25 mouse cellular contexts compared by ENCODE assay signal in the genomic region with DNA sequence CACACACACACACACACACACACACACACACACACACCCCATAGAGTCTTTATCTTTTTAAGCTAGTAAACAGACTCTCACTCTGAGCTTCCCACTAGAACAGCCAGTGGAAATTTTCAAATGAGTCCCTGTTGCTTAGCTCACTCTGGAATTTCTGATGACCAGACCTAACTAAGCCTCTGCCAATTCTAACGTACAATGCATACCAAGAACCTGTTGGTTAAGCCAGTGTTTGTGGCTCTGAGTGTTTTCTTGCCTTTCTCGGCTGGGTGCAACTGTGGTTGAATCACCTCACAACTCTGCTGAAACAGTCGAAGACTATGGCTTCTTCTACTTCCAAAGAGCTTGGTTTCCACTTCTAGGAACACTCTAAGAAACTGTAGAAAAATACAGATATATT. TPM values are rescaled to one million over a fixed set of nuclear protein-coding genes. Genes with fewer than 3 reads are reported as not detected.
A peak's percentile ranks its signal among the peaks of the same experiment; 100 is the strongest.
DNase-seq lines count a peak whose midpoint lies in the region; TF ChIP-seq lines count a peak whose summit lies in the region.
"Had no signal": no experiment of that assay in that cellular context is flagged by ENCODE, and none has a peak within 500 bp of the region (broad histone marks: within the 10 kb centered on the region; RNA-seq: fewer than 3 reads in every experiment).

No protein-coding gene starts in this region.

- no peak overlapping the region for H3K4me3 ChIP-seq in gastrocnemius, adult 2 months
- H3K4me3 ChIP-seq in lung, adult 2 months (replicated peaks; ENCODE audit: extremely low read depth, low read depth, low read length), result no peak overlapping the region
- H3K4me3 ChIP-seq: embryonic facial prominence, embryonic 12.5 days; embryonic facial prominence, embryonic 15.5 days; forebrain, embryonic 12.5 days; forebrain, embryonic 15.5 days; heart, embryonic 15.5 days had no signal

- no peak for DNase-seq in gastrocnemius, adult 2 months
- DNase-seq in gastrocnemius, adult 8-10 months (ENCODE audit: low spot score in 2 of 2), result no peak
- DNase-seq in 3134 (ENCODE audit: extremely low read depth, insufficient read length, low spot score) (peak; percentile 43), NIH3T3 (ENCODE audit: low read depth) (peak; percentile 60), liver (no peak)
- DNase-seq in lung, adult 2 months, result no peak
- DNase-seq: cerebellum, adult 11 months; cerebellum, adult 2 months; cerebellum, adult 9-11 months; cerebellum, postnatal 25 days; gastrocnemius, postnatal 14 days; heart, adult 11 months; heart, postnatal 10 days; heart, postnatal 36 days had no signal

- no peak for TF ChIP-seq POLR2A in lung, adult 2 months (IDR thresholded peaks at IDR 0.05; ENCODE audit: borderline replicate concordance, extremely low read depth, low read depth, low read length)

- peak overlapping the region; percentile 16; the same call in 1 of the 2 replicates for H3K27ac ChIP-seq in gastrocnemius, adult 2 months
- H3K27ac ChIP-seq: embryonic facial prominence, embryonic 12.5 days; embryonic facial prominence, embryonic 15.5 days; forebrain, embryonic 12.5 days; forebrain, embryonic 15.5 days; hindbrain, embryonic 14.5 days; hindbrain, postnatal 0 days had no signal

- intact Hi-C loops in gastrocnemius, adult 2 months (cut with DNase I), result no loop called here

- WGBS in lung, adult 2 months, result 58% methylated on average over 3 of the region's 3 CpGs

- H3K4me1 ChIP-seq in lung, adult 2 months (ENCODE audit: control insufficient read depth, insufficient read depth, low read length), result 0 out of 2 replicates have a peak, but pooled peaks cover 2% of the 10 kb centered on the region
- H3K4me1 ChIP-seq: embryonic facial prominence, embryonic 12.5 days; embryonic facial prominence, embryonic 15.5 days; forebrain, embryonic 12.5 days; forebrain, embryonic 15.5 days had no signal

- no peak for TF ChIP-seq CTCF in gastrocnemius, adult 2 months (IDR thresholded peaks at IDR 0.05)
- TF ChIP-seq CTCF in lung, adult 2 months (IDR thresholded peaks at IDR 0.05; ENCODE audit: insufficient read depth, low read length), result no peak

RNA-seq across cellular contexts. Expression of a gene that starts 27.8 kb away (rescaled TPM):
- total RNA-seq in gastrocnemius, adult 2 months (2021), result 1 to 10 TPM; 2.2 to 4.6 TPM
- 1 to 10 TPM; 2.0 to 4.2 (median 2.5) TPM for total RNA-seq in gastrocnemius, adult 8-10 months (2022)
- polyA plus RNA-seq in lung, adult 2 months (2012; rRNA removed), result 9.6 and 11.3 TPM in 2 replicates
- total RNA-seq: common myeloid progenitor, adult 5-6 weeks; MEL had no signal
- polyA plus RNA-seq: CD4-positive, CD25-positive, alpha-beta regulatory T cell, adult 4 months; inflammation-experienced regulatory T-cells, adult 6 months had no signal

RNA-seq across cellular contexts. Expression of a gene that starts 40.5 kb away (rescaled TPM):
- total RNA-seq in gastrocnemius, adult 2 months (2021), result 10 to 100 TPM; 11.2 to 14.8 TPM
- 10 to 100 TPM in 1 of 4 experiments, 1 to 10 TPM in 3; 6.7 to 10.4 (median 7.9) TPM for total RNA-seq in gastrocnemius, adult 8-10 months (2022)
- polyA plus RNA-seq in lung, adult 2 months (2012; rRNA removed), result 15.1 and 18.0 TPM in 2 replicates

Comparison
In these comparisons a context has a peak if more than half of its experiments do, and no peak if none do; other contexts are left out.
1. DNase-seq: peak in 3134 (single experiment) and NIH3T3 (single experiment); none in gastrocnemius, adult 2 months (single experiment), gastrocnemius, adult 8-10 months (0 of 2), lung, adult 2 months (single experiment) and liver (single experiment).